Mouse (Mus musculus) heart, postnatal 0 days (tissue): ENCODE measurements around the gene Tmem265. TPM values are rescaled to one million over a fixed set of nuclear protein-coding genes. Genes with fewer than 3 reads are reported as not detected.

Source experiments
- ATAC-seq: fragments of 200-750 bp; cut with Nextera tagmentation; 2 replicates; pipeline ENCODE4 v1.8.0; 2017; ENCODE audit warnings: low read depth, moderate number of reproducible peaks, moderate library complexity; ENCODE audit not compliant: insufficient read depth
- DNase-seq: peaks from one replicate; pipeline ENCODE4 v3.0.0-alpha.2; 2016; ENCODE audit warnings: low spot score
- H3K27ac ChIP-seq: fragments of 300-500 bp; sonication (generic); 2 replicates; pipeline ENCODE4 v1.5.1; 2014; ENCODE audit warnings: low read depth, mild to moderate bottlenecking
- H3K27me3 ChIP-seq: fragments of 300-500 bp; sonication (generic); 2 replicates; pipeline ENCODE4 v1.6.1; 2014; ENCODE audit warnings: low read length, mixed read lengths; ENCODE audit not compliant: control insufficient read depth, insufficient read depth
- H3K36me3 ChIP-seq: fragments of 300-500 bp; sonication (generic); replicated peaks from 2 replicates; pipeline ENCODE4 v1.6.1; 2014; ENCODE audit warnings: low read length, mixed read lengths; ENCODE audit not compliant: control insufficient read depth, insufficient read depth
- H3K4me1 ChIP-seq: fragments of 300-500 bp; sonication (generic); 2 replicates; pipeline ENCODE4 v1.6.1; 2014; ENCODE audit warnings: antibody characterized with exemption; ENCODE audit not compliant: control insufficient read depth, insufficient read depth
- H3K4me2 ChIP-seq: fragments of 300-500 bp; sonication (generic); 2 replicates; pipeline ENCODE4 v1.6.1; 2014; ENCODE audit warnings: low read depth, mild to moderate bottlenecking, low read length, moderate library complexity
- H3K4me3 ChIP-seq: fragments of 300-500 bp; sonication (generic); 2 replicates; pipeline ENCODE4 v1.5.1; 2014; ENCODE audit warnings: low read depth, low read length
- H3K9ac ChIP-seq: fragments of 300-500 bp; sonication (generic); replicated peaks from 2 replicates; pipeline ENCODE4 v1.6.1; 2014; ENCODE audit warnings: low read depth, low read length, mixed read lengths
- H3K9me3 ChIP-seq: fragments of 300-500 bp; sonication (generic); replicated peaks from 2 replicates; pipeline ENCODE4 v1.6.1; 2016; ENCODE audit warnings: low read length; ENCODE audit not compliant: control insufficient read depth
- CTCF ChIP-seq: IDR thresholded peaks from 2 replicates; pipeline ENCODE4 v1.5.1; 2016; ENCODE audit warnings: antibody characterized with exemption, control low read depth, low read depth
- EP300 ChIP-seq: IDR thresholded peaks from 2 replicates; pipeline ENCODE4 v1.6.1; 2016; ENCODE audit warnings: antibody characterized with exemption, low read depth
- WGBS: fragments of 180-500 bp; shearing (Covaris S2); extraction: QIAGEN DNeasy Blood & Tissue Kit; methylation state at CpG from one replicate; pipeline ENCODE4 v1.1.7; 2014; 5-methylcytosine and 5-hydroxymethylcytosine counted together
- polyA plus RNA-seq: library from polyadenylated mRNA; unstranded; fragments of >200 nt; fragmentation: Nextera tagmentation; extraction: Ambion mirVana; gene quantifications from 2 replicates; pipeline ENCODE4 v1.2.1, GENCODE M21; 2015
- total RNA-seq: library from RNA; depleted of rRNA; stranded (reverse); fragments of >200 nt; gene quantifications from 2 replicates; pipeline ENCODE4 v1.2.3, GENCODE M21; 2014; ENCODE audit warnings: low replicate concordance; rRNA removed

Gene Tmem265
- total and polyA plus RNA-seq, 2 experiments from 2014 or later, result 3.3 TPM; not detected in 1

DNA sequence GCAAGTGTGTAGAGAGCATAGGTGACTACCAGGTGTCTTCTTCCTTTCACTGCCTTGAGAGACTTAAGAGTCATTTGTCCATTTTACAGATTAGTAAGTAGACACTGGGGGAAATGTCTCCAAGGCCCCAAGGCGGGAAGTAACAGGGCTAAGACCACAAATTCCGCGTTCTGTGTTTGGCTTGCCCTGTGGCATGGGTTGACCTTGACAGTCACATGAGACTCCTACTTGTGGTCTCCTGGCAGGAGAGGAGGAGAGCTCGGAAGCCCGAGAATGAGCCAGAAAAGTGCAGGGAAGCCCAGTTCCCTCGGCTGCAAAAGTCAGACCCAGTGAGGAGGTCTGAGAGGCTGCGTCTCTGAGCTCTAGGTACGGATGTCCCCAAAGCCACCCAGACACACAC is 52.3 kb downstream of the Tmem265 start:
- Histone ChIP-seq H3K27me3 (no peaks in the 10 kb centered on the region), H3K4me3 (no peak overlapping the region; the same call in 1 of the 2 replicates), H3K4me2 (peak overlapping the region; percentile 95), H3K9ac (peak overlapping the region; percentile 96; the same call in 1 of the 2 replicates), H3K9me3 (no peaks in the 10 kb centered on the region), H3K27ac (peak overlapping the region; percentile 96; the same call in 1 of the 2 replicates), H3K36me3 (peaks cover 41% of the 10 kb centered on the region), H3K4me1 (peaks cover 9% of the 10 kb centered on the region)
- no peak for ATAC-seq
- WGBS, result 54% methylated on average over 8 of the region's 8 CpGs
- TF ChIP-seq CTCF, result no peak
- no peak for TF ChIP-seq EP300
- no peak for DNase-seq

DNA sequence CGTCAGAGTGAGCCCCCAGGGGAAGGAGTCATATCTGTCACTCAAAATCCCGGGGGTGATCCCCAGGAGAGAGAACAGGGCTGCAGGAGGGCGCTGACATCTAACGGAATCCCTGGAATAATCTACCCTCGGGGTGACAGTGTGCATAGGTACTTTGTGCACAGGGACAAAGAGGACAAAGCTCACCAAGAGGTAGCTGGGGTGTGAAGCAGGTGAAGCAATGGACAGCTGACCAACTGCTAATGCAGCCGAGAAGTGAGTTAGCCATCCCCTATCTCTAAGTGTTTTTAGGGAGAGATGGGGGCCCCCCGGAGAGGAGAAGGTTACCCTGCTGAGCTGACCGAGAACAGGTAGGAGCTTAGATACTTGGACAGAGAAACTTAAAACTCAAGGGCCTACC is 52.9 kb downstream of the Tmem265 start:
- Histone ChIP-seq H3K4me1 (peaks cover 9% of the 10 kb centered on the region), H3K4me3 (peak overlapping the region; percentile 94), H3K27ac (peak overlapping the region; percentile 96), H3K36me3 (peaks cover 40% of the 10 kb centered on the region), H3K9me3 (no peaks in the 10 kb centered on the region), H3K27me3 (no peaks in the 10 kb centered on the region), H3K9ac (peak overlapping the region; percentile 96), H3K4me2 (peak overlapping the region; percentile 95)
- ATAC-seq (no peak), DNase-seq (peak; percentile 5)
- 19% methylated on average over 8 of the region's 8 CpGs for WGBS
- no peak for TF ChIP-seq EP300
- TF ChIP-seq CTCF, result no peak

DNA sequence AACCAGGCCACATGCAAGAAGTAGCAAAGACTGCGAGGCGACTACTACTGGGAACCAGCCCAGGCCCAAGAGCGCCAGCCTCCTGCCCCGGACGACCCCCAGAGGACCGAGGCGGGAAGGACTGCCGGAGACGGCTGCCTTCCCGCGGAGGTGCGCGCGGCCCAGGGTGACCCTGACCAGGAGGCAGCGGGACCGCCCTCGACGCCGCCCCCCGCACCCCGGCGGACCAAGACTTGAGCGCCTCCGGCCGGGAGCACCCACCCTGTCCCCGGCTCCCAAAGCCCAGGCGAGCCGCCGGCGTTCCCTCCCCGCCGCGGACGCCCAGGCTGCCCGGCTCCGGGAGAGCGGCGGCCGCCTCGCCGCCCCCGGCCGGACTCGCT is 53.3 kb downstream of the Tmem265 start:
- H3K9ac ChIP-seq, result peak overlapping the region; percentile 96
- whole genome bisulfite sequencing, result 0% methylated on average over 11 of the region's 44 CpGs
- peak overlapping the region; percentile 96 for H3K27ac ChIP-seq
- no peaks in the 10 kb centered on the region for H3K27me3 ChIP-seq
- peaks cover 36% of the 10 kb centered on the region for H3K36me3 ChIP-seq
- no peaks in the 10 kb centered on the region for H3K9me3 ChIP-seq
- ATAC-seq, result peak; percentile 77
- peaks cover 9% of the 10 kb centered on the region for H3K4me1 ChIP-seq
- peak overlapping the region; percentile 95 for H3K4me2 ChIP-seq
- DNase-seq, result peak; percentile 46
- H3K4me3 ChIP-seq, result peak overlapping the region; percentile 94
- TF ChIP-seq EP300 (no peak), CTCF (no peak)

DNA sequence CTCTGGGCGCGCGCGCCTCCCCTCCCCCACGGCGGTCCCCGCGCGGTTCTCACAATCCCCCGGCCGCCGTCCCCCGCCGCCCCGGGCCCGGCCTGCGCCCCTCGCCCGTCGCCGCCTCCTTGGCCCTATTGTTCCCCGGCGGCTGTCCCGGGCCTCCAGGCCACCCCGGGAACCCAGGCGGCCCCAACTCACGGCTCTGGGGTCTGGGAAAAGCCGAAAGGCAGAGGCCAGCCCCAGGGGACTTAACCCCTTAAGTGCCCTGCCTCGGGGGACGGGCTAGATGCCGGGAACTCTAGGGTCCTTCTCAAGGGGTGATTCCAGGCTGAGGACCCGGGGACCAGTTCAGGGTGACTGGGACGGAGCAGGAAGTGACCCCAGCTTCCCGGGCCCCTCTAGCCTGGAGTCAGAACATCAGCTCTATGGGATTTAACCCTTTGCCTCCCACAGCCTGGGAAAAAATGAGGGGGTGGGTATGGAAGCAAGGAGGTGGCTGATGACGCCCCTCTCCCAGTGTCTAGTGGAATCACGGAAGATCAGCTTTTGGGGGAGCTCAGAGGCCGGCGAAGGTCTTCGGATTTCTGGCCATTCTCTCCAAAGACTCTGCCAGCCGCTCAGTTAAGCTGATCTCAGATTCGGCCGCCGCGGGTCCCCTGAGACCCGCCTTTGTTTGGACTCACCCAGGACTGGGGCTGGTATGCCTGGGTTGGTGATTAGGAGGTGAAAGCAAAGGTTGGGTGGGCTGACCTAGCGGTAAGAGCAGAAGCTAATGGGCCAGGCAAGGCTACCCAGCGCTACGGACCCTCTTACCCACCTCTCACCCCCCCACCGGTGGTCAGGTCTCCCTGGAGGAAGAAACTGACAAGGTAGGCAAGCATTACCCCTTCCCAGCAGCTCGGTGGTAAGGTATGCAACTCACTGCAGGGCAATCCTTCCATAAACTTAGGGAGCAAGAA is 54.0 kb downstream of the Tmem265 start, which contains the start of gene Zfp629:
TSS of gene Zfp629 (minus strand) at position 907 of the 953 bp plus-strand sequence.
- H3K36me3 ChIP-seq, result peaks cover 29% of the 10 kb centered on the region
- peaks cover 9% of the 10 kb centered on the region for H3K4me1 ChIP-seq
- DNase-seq (peak; percentile 80), ATAC-seq (peak; percentile 88)
- H3K4me3 ChIP-seq, result peak within 1 kb of the TSS; percentile 94
- TF ChIP-seq CTCF (no peak), EP300 (no peak; the same call in 1 of the 2 replicates)
- H3K27ac ChIP-seq, result peak within 1 kb of the TSS; percentile 96
- H3K27me3 ChIP-seq, result no peaks in the 10 kb centered on the region
- under 1% methylated on average over 45 of the region's 50 CpGs for WGBS
- H3K4me2 ChIP-seq, result peak within 1 kb of the TSS; percentile 95
- peak within 1 kb of the TSS; percentile 96 for H3K9ac ChIP-seq
- no peaks in the 10 kb centered on the region for H3K9me3 ChIP-seq

DNA sequence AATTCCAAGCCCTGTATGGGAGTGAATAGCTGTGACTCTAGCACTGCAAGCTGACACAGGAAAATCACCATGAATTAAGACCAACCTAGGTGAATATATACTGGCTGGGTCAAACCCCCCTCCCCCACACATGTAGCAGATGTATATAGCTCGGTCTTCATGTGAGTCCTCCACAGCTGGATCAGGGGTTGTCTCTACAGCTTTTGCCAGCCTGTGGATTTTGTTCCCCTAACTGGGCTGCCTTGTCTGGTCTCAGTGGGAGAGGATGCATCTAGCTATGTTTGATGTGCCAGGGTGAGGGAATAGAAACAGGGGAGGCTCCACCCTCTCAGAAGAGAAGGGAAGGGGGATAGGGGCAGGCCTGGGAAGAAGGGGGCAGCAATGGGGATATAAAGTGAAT is 55.1 kb downstream of the Tmem265 start:
- peaks cover 9% of the 10 kb centered on the region for H3K4me1 ChIP-seq
- no peaks in the 10 kb centered on the region for H3K9me3 ChIP-seq
- ATAC-seq (no peak), DNase-seq (no peak)
- TF ChIP-seq EP300 (no peak), CTCF (no peak)
- H3K4me2 ChIP-seq, result no peak overlapping the region
- peaks cover 17% of the 10 kb centered on the region for H3K36me3 ChIP-seq
- peak overlapping the region; percentile 0; the same call in 1 of the 2 replicates for H3K27ac ChIP-seq
- no peak overlapping the region for H3K9ac ChIP-seq
- no peaks in the 10 kb centered on the region for H3K27me3 ChIP-seq
- no peak overlapping the region for H3K4me3 ChIP-seq
- WGBS, result 65% methylated on average over 1 of the region's 1 CpGs

Other genes starting within 250 kb of the Tmem265 start
- 46.8 and 54.3 TPM in 2 replicates for gene Zfp768, start 215.8 kb upstream of the Tmem265 start, total RNA-seq
- gene Zfp768, start 215.8 kb upstream of the Tmem265 start, polyA plus RNA-seq, result 18.4 and 22.0 TPM in 2 replicates
- gene Zfp747, start 185.3 kb upstream of the Tmem265 start, total RNA-seq, result 5.8 TPM in 2 replicates
- gene Zfp747, start 185.3 kb upstream of the Tmem265 start, polyA plus RNA-seq, result 3.0 and 3.8 TPM in 2 replicates
- 2.4 and 3.2 TPM in 2 replicates for gene 9130019O22Rik, start 174.2 kb upstream of the Tmem265 start, total RNA-seq
- gene 9130019O22Rik, start 174.2 kb upstream of the Tmem265 start, polyA plus RNA-seq, result 2.8 TPM in 2 replicates
- gene E430018J23Rik, start 167.8 kb upstream of the Tmem265 start, total RNA-seq, result 12.1 and 24.7 TPM in 2 replicates
- 3.3 and 3.7 TPM in 2 replicates for gene E430018J23Rik, start 167.8 kb upstream of the Tmem265 start, polyA plus RNA-seq
- 6.4 and 11.3 TPM in 2 replicates for gene Zfp764, start 154.6 kb upstream of the Tmem265 start, total RNA-seq
- 3.2 and 3.3 TPM in 2 replicates for gene Zfp764, start 154.6 kb upstream of the Tmem265 start, polyA plus RNA-seq
- 8.1 and 15.5 TPM in 2 replicates for gene Zfp688, start 139.3 kb upstream of the Tmem265 start, total RNA-seq
- 11.3 and 13.4 TPM in 2 replicates for gene Zfp688, start 139.3 kb upstream of the Tmem265 start, polyA plus RNA-seq
- gene Zfp689, start 112.2 kb upstream of the Tmem265 start, total RNA-seq, result 1.9 and 3.0 TPM in 2 replicates
- gene Zfp689, start 112.2 kb upstream of the Tmem265 start, polyA plus RNA-seq, result 2.4 and 2.6 TPM in 2 replicates
- 33.7 and 35.4 TPM in 2 replicates for gene Prr14, start 101.8 kb upstream of the Tmem265 start, total RNA-seq
- gene Prr14, start 101.8 kb upstream of the Tmem265 start, polyA plus RNA-seq, result 22.3 and 24.7 TPM in 2 replicates
- 19.1 and 31.1 TPM in 2 replicates for gene Fbrs, start 82.2 kb upstream of the Tmem265 start, total RNA-seq
- 5.4 and 5.9 TPM in 2 replicates for gene Fbrs, start 82.2 kb upstream of the Tmem265 start, polyA plus RNA-seq
- gene Srcap, start 49.4 kb upstream of the Tmem265 start, total RNA-seq, result 21.8 and 29.3 TPM in 2 replicates
- gene Srcap, start 49.4 kb upstream of the Tmem265 start, polyA plus RNA-seq, result 15.0 and 16.1 TPM in 2 replicates
- 12.5 and 17.4 TPM in 2 replicates for gene Gm42715, start 41.8 kb upstream of the Tmem265 start, total RNA-seq
- 4.8 and 5.0 TPM in 2 replicates for gene Gm42715, start 41.8 kb upstream of the Tmem265 start, polyA plus RNA-seq
- 27.3 and 44.1 TPM in 2 replicates for gene Phkg2, start 11.9 kb downstream of the Tmem265 start, total RNA-seq
- gene Phkg2, start 11.9 kb downstream of the Tmem265 start, polyA plus RNA-seq, result 22.2 and 23.1 TPM in 2 replicates
- 9.9 and 15.0 TPM in 2 replicates for gene Ccdc189, start 27.2 kb downstream of the Tmem265 start, total RNA-seq
- 16.0 and 17.6 TPM in 2 replicates for gene Ccdc189, start 27.2 kb downstream of the Tmem265 start, polyA plus RNA-seq
- gene Rnf40, start 27.4 kb downstream of the Tmem265 start, total RNA-seq, result 20.7 and 26.6 TPM in 2 replicates
- 21.3 and 23.1 TPM in 2 replicates for gene Rnf40, start 27.4 kb downstream of the Tmem265 start, polyA plus RNA-seq
- 16.8 and 22.0 TPM in 2 replicates for gene Zfp629, start 54.4 kb downstream of the Tmem265 start, total RNA-seq
- 6.9 and 11.3 TPM in 2 replicates for gene Zfp629, start 54.4 kb downstream of the Tmem265 start, polyA plus RNA-seq
- 19.3 and 32.4 TPM in 2 replicates for gene Bcl7c, start 147.5 kb downstream of the Tmem265 start, total RNA-seq
- 25.6 and 27.6 TPM in 2 replicates for gene Bcl7c, start 147.5 kb downstream of the Tmem265 start, polyA plus RNA-seq
- 9.3 and 11.1 TPM in 2 replicates for gene Ctf1, start 151.3 kb downstream of the Tmem265 start, total RNA-seq
- 2.6 and 3.1 TPM in 2 replicates for gene Ctf1, start 151.3 kb downstream of the Tmem265 start, polyA plus RNA-seq
- gene Ctf2, start 170.8 kb downstream of the Tmem265 start, total RNA-seq, result not detected in 2 replicates
- gene Ctf2, start 170.8 kb downstream of the Tmem265 start, polyA plus RNA-seq, result not detected in 2 replicates
- gene Fbxl19, start 183.2 kb downstream of the Tmem265 start, total RNA-seq, result 8.9 and 21.6 TPM in 2 replicates
- gene Fbxl19, start 183.2 kb downstream of the Tmem265 start, polyA plus RNA-seq, result 0.42 and 0.56 TPM in 2 replicates
- gene Orai3, start 208.4 kb downstream of the Tmem265 start, total RNA-seq, result 31.8 and 38.9 TPM in 2 replicates
- 17.3 and 17.6 TPM in 2 replicates for gene Orai3, start 208.4 kb downstream of the Tmem265 start, polyA plus RNA-seq
- 7.5 and 14.4 TPM in 2 replicates for gene Setd1a, start 215.3 kb downstream of the Tmem265 start, total RNA-seq
- gene Setd1a, start 215.3 kb downstream of the Tmem265 start, polyA plus RNA-seq, result 6.0 and 7.6 TPM in 2 replicates
- gene Gm49388, start 224.2 kb downstream of the Tmem265 start, total RNA-seq, result not detected in 2 replicates
- not detected in 2 replicates for gene Gm49388, start 224.2 kb downstream of the Tmem265 start, polyA plus RNA-seq
- gene Hsd3b7, start 239.2 kb downstream of the Tmem265 start, total RNA-seq, result 36.1 and 47.4 TPM in 2 replicates
- 23.3 and 27.4 TPM in 2 replicates for gene Hsd3b7, start 239.2 kb downstream of the Tmem265 start, polyA plus RNA-seq